Mouse (Mus musculus) liver, adult 2 months (tissue): ENCODE data around the gene Cask.

Experiments used
- CTCF ChIP-seq: fragments of 200-500 bp; IDR thresholded peaks from 2 replicates; pipeline ENCODE4 v1.5.1; 2011; ENCODE audit warnings: low read depth, low read length, control low read depth
- POLR2A ChIP-seq: fragments of 200-500 bp; IDR thresholded peaks from 2 replicates; pipeline ENCODE4 v1.6.1; 2011; ENCODE audit warnings: low read length, control low read depth; ENCODE audit not compliant: insufficient read depth; ENCODE audit errors: extremely low read depth

GRCm38 (mm10) chrX:13765672-13766071 is 85.5 kb downstream of the Cask start:
- TF ChIP-seq CTCF (no peak), POLR2A (no peak)
